Mouse (Mus musculus): Measurements from ENCODE around the gene I830077J02Rik.

Gene I830077J02Rik

GRCm38 (mm10) chr3:105910519-105911190 is 21.8 kb downstream of the I830077J02Rik start:
- no peaks in the 10 kb centered on the region for H3K27me3 ChIP-seq (ENCODE audit: control insufficient read depth, insufficient read depth, low read length, poor library complexity, severe bottlenecking)
- DNase-seq (ENCODE audit: low read depth, low spot score): peak; percentile 62
- H3K36me3 ChIP-seq (ENCODE audit: control insufficient read depth, insufficient read depth, low read length, poor library complexity, severe bottlenecking): no peaks in the 10 kb centered on the region

- no peaks in the 10 kb centered on the region for H3K27me3 ChIP-seq (ENCODE audit: control insufficient read depth, insufficient read depth, low read length, poor library complexity, severe bottlenecking)
- no peak for DNase-seq (ENCODE audit: low read depth, low spot score)
- H3K36me3 ChIP-seq (ENCODE audit: control insufficient read depth, insufficient read depth, low read length, poor library complexity, severe bottlenecking): no peaks in the 10 kb centered on the region
Measured at GRCm38 (mm10) chr3:105908976-105909375, 23.5 kb downstream of the I830077J02Rik start.

- DNase-seq (ENCODE audit: low read depth, low spot score): no peak
- Histone ChIP-seq H3K36me3 (ENCODE audit: control insufficient read depth, insufficient read depth, low read length, poor library complexity, severe bottlenecking) (no peaks in the 10 kb centered on the region), H3K27me3 (ENCODE audit: control insufficient read depth, insufficient read depth, low read length, poor library complexity, severe bottlenecking) (no peaks in the 10 kb centered on the region)
Measured at GRCm38 (mm10) chr3:105907956-105908655, 24.4 kb downstream of the I830077J02Rik start.

- DNase-seq (ENCODE audit: low read depth, low spot score): no peak
- Histone ChIP-seq H3K36me3 (ENCODE audit: control insufficient read depth, insufficient read depth, low read length, poor library complexity, severe bottlenecking) (no peaks in the 10 kb centered on the region), H3K27me3 (ENCODE audit: control insufficient read depth, insufficient read depth, low read length, poor library complexity, severe bottlenecking) (no peaks in the 10 kb centered on the region)
Measured at GRCm38 (mm10) chr3:105904721-105905120, 27.7 kb downstream of the I830077J02Rik start.

- Histone ChIP-seq H3K27me3 (ENCODE audit: control insufficient read depth, insufficient read depth, low read length, poor library complexity, severe bottlenecking) (no peaks in the 10 kb centered on the region), H3K36me3 (ENCODE audit: control insufficient read depth, insufficient read depth, low read length, poor library complexity, severe bottlenecking) (no peaks in the 10 kb centered on the region)
- DNase-seq (ENCODE audit: low read depth, low spot score): no peak
Measured at GRCm38 (mm10) chr3:105904213-105904612, 28.3 kb downstream of the I830077J02Rik start.

GRCm38 (mm10) chr3:105901468-105901867 is 31.0 kb downstream of the I830077J02Rik start:
- Histone ChIP-seq H3K36me3 (ENCODE audit: control insufficient read depth, insufficient read depth, low read length, poor library complexity, severe bottlenecking) (no peaks in the 10 kb centered on the region), H3K27me3 (ENCODE audit: control insufficient read depth, insufficient read depth, low read length, poor library complexity, severe bottlenecking) (no peaks in the 10 kb centered on the region)
- no peak for DNase-seq (ENCODE audit: low read depth, low spot score)

DNA sequence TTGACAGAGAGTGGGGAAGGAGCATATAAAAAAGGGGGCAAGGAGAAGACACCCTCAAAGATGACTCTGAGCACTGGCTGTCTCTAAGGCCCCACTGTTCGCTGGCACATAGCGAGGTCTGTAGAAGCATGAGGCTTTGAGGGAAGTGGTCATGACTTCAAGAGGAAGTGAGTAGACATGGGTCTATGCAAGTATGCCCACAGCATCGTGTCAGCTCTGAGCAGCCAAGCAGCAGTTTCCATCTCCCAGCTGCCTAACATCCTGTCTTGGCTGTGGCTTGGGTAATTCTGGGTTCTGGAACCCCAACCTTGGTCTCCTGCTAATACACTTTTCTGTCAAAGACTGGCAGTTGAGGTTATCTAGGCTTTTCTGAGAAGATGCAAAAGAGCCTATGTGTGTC is 31.7 kb downstream of the I830077J02Rik start:
- no peaks in the 10 kb centered on the region for H3K27me3 ChIP-seq (ENCODE audit: control insufficient read depth, insufficient read depth, low read length, poor library complexity, severe bottlenecking)
- H3K36me3 ChIP-seq (ENCODE audit: control insufficient read depth, insufficient read depth, low read length, poor library complexity, severe bottlenecking): no peaks in the 10 kb centered on the region
- peak; percentile 90 for DNase-seq (ENCODE audit: low read depth, low spot score)

- H3K36me3 ChIP-seq (ENCODE audit: control insufficient read depth, insufficient read depth, low read length, poor library complexity, severe bottlenecking): no peaks in the 10 kb centered on the region
- H3K27me3 ChIP-seq (ENCODE audit: control insufficient read depth, insufficient read depth, low read length, poor library complexity, severe bottlenecking): no peaks in the 10 kb centered on the region
- DNase-seq (ENCODE audit: low read depth, low spot score): peak; percentile 52
Measured at GRCm38 (mm10) chr3:105900266-105900665, 32.2 kb downstream of the I830077J02Rik start.

GRCm38 (mm10) chr3:105899394-105900147 is 32.9 kb downstream of the I830077J02Rik start:
- H3K27me3 ChIP-seq (ENCODE audit: control insufficient read depth, insufficient read depth, low read length, poor library complexity, severe bottlenecking): no peaks in the 10 kb centered on the region
- no peaks in the 10 kb centered on the region for H3K36me3 ChIP-seq (ENCODE audit: control insufficient read depth, insufficient read depth, low read length, poor library complexity, severe bottlenecking)

GRCm38 (mm10) chr3:105898861-105899260 is 33.6 kb downstream of the I830077J02Rik start:
- Histone ChIP-seq H3K27me3 (ENCODE audit: control insufficient read depth, insufficient read depth, low read length, poor library complexity, severe bottlenecking) (no peaks in the 10 kb centered on the region), H3K36me3 (ENCODE audit: control insufficient read depth, insufficient read depth, low read length, poor library complexity, severe bottlenecking) (no peaks in the 10 kb centered on the region)
- DNase-seq (ENCODE audit: low read depth, low spot score): no peak

More at GRCm38 (mm10) chr3:105899394-105900147, 32.9 kb downstream of the I830077J02Rik start:
- peak; percentile 94 for DNase-seq (ENCODE audit: low read depth, low spot score)

DNA sequence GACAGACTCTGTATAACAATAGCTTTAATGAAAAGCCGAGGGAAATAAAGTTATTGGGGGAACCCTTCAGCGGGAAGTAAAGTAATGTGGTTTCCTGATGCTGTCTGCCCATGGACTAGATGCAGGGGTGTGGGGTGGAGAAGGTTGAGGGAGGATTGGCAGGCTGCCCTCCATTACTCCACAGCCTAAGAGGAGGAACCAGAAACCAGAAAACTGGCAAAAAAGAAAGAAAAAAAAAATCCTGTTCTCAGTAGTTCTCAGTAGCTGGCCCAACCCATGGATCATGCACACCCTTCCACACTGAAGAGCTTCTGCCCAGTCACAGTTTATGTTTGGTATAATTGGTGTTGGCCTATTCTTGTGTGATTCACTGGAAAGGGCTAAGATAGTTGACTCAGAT is 34.1 kb downstream of the I830077J02Rik start:
- Histone ChIP-seq H3K36me3 (ENCODE audit: control insufficient read depth, insufficient read depth, low read length, poor library complexity, severe bottlenecking) (no peaks in the 10 kb centered on the region), H3K27me3 (ENCODE audit: control insufficient read depth, insufficient read depth, low read length, poor library complexity, severe bottlenecking) (no peaks in the 10 kb centered on the region)
- DNase-seq (ENCODE audit: low read depth, low spot score): no peak

- Histone ChIP-seq H3K36me3 (ENCODE audit: control insufficient read depth, insufficient read depth, low read length, poor library complexity, severe bottlenecking) (no peaks in the 10 kb centered on the region), H3K27me3 (ENCODE audit: control insufficient read depth, insufficient read depth, low read length, poor library complexity, severe bottlenecking) (no peaks in the 10 kb centered on the region)
- DNase-seq (ENCODE audit: low read depth, low spot score): no peak
Measured at GRCm38 (mm10) chr3:105896811-105897210, 35.7 kb downstream of the I830077J02Rik start.

- H3K36me3 ChIP-seq (ENCODE audit: control insufficient read depth, insufficient read depth, low read length, poor library complexity, severe bottlenecking): no peaks in the 10 kb centered on the region
- peak; percentile 85 for DNase-seq (ENCODE audit: low read depth, low spot score)
Measured at GRCm38 (mm10) chr3:105894601-105895592, 37.6 kb downstream of the I830077J02Rik start.

DNA sequence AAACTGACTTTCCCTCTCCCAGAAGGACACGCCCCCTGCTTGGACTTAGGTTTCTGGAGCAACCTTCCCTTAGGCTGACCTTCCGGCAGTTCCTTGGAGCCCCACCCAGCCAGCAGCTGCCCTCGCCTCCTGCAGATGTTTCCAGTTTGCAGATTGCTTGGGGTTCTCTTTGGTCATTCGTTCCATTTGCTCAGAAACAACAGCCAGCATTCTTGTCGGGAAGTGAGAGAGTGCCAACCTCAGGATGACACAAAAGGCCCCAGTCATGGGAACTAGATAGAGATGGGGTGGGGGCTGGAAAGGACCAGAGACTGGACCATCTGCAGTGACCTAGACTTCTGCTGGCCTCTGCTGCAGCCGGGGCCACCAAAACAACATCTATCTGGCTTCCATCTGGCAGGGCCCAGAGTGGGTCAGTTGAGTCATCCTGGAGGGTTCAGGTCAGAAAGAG is 38.5 kb downstream of the I830077J02Rik start:
- no peaks in the 10 kb centered on the region for H3K36me3 ChIP-seq (ENCODE audit: control insufficient read depth, insufficient read depth, low read length, poor library complexity, severe bottlenecking)
- DNase-seq (ENCODE audit: low read depth, low spot score): peak; percentile 20
- H3K27me3 ChIP-seq (ENCODE audit: control insufficient read depth, insufficient read depth, low read length, poor library complexity, severe bottlenecking): no peaks in the 10 kb centered on the region

More at GRCm38 (mm10) chr3:105894601-105895592, 37.6 kb downstream of the I830077J02Rik start:
- no peaks in the 10 kb centered on the region for H3K27me3 ChIP-seq (ENCODE audit: control insufficient read depth, insufficient read depth, low read length, poor library complexity, severe bottlenecking)
